Comparison of ENCODE assay signal across 14 mouse cellular contexts in the genomic region with DNA sequence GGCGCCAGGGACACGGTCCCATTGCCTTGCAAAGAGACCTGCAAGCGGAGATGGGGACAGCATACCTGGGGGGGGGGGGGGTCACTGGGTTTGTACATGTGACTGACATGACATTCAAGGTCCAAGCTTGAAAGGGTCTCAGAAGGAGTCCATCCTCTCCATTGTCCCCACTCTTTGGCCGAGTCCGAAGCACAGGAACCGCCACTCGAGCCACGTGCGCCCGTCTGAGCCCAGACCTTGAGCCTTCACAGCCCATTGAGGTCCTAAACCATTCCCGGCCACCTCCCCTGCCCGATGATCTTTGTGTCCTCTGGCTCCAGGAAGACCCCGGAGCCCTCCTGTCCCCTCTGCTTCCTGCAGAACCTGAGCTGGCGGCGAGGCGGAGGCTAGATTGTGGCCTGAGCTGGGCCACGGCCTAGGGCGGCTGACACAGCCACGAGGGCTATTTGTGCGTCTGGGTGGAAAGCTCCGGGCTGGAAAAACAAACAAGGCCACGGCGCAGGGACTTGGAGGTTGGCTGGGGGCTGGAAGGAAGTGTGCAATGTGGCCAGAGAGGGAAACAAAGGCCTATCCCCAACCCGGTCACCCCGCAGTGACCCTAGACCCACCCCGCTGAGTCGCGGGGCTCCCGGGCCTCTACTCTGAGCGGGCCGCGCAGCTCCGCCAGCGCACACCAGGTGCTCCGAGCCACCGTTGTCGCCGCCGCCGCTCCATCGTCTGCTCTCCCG. TPM values are rescaled to one million over a fixed set of nuclear protein-coding genes. Genes with fewer than 3 reads are reported as not detected.
DNase-seq lines count a peak whose midpoint lies in the region; ATAC-seq lines count a peak whose summit lies in the region.
"Had no signal": no experiment of that assay in that cellular context is flagged by ENCODE, and none has a peak within 500 bp of the region (broad histone marks: within the 10 kb centered on the region; RNA-seq: fewer than 3 reads in every experiment).

No protein-coding gene starts in this region.

- H3K36me3 ChIP-seq in hindbrain, embryonic 13.5 days = no peaks in the 10 kb centered on the region
- no peaks in the 10 kb centered on the region for H3K36me3 ChIP-seq in hindbrain, embryonic 12.5 days
- H3K36me3 ChIP-seq in hindbrain, embryonic 15.5 days = no peaks in the 10 kb centered on the region
- H3K36me3 ChIP-seq in neural tube, embryonic 12.5 days = no peaks in the 10 kb centered on the region

- no peaks in the 10 kb centered on the region for H3K9me3 ChIP-seq in hindbrain, embryonic 13.5 days
- no peaks in the 10 kb centered on the region for H3K9me3 ChIP-seq in hindbrain, embryonic 12.5 days (replicated peaks)
- H3K9me3 ChIP-seq in hindbrain, embryonic 15.5 days = no peaks in the 10 kb centered on the region
- no peaks in the 10 kb centered on the region for H3K9me3 ChIP-seq in neural tube, embryonic 12.5 days

- H3K27me3 ChIP-seq in hindbrain, embryonic 13.5 days = peaks cover 89% of the 10 kb centered on the region
- H3K27me3 ChIP-seq in hindbrain, embryonic 12.5 days = peaks cover 88% of the 10 kb centered on the region
- H3K27me3 ChIP-seq in hindbrain, embryonic 15.5 days = peaks cover 87% of the 10 kb centered on the region
- H3K27me3 ChIP-seq in neural tube, embryonic 12.5 days (replicated peaks) = peaks cover 87% of the 10 kb centered on the region

- DNase-seq in embryo, embryonic 11 days = peak; percentile 66
- DNase-seq in left cerebral cortex, adult 8-10 months (ENCODE audit: low spot score in 2 of 2) = no peak
- no peak for DNase-seq in urinary bladder, postnatal 25 days (ENCODE audit: low spot score)
- no peak for DNase-seq in adrenal gland, postnatal 14 days
- DNase-seq: kidney, postnatal 36 days; thymus, adult 18-20 months had no signal

- no peak overlapping the region; the same call in 1 of the 2 replicates for H3K4me3 ChIP-seq in hindbrain, embryonic 13.5 days
- H3K4me3 ChIP-seq in hindbrain, embryonic 12.5 days = no peak overlapping the region
- H3K4me3 ChIP-seq in hindbrain, embryonic 15.5 days = no peak overlapping the region
- no peak overlapping the region for H3K4me3 ChIP-seq in neural tube, embryonic 12.5 days
- H3K4me3 ChIP-seq: erythroblast, embryonic 14.5 days; myocyte had no signal

- H3K4me2 ChIP-seq in hindbrain, embryonic 13.5 days = 0 out of 2 replicates have a peak overlapping the region, but pooled peaks have one; percentile 18
- H3K4me2 ChIP-seq in hindbrain, embryonic 12.5 days (replicated peaks) = no peak overlapping the region
- 0 out of 2 replicates have a peak overlapping the region, but pooled peaks have one; percentile 5 for H3K4me2 ChIP-seq in hindbrain, embryonic 15.5 days
- H3K4me2 ChIP-seq in neural tube, embryonic 12.5 days (replicated peaks) = peak overlapping the region; percentile 36; the same call in 1 of the 2 replicates

- WGBS in hindbrain, embryonic 13.5 days = under 1% methylated on average over 42 of the region's 42 CpGs
- 2% methylated on average over 42 of the region's 42 CpGs for WGBS in hindbrain, embryonic 12.5 days
- WGBS in hindbrain, embryonic 15.5 days = under 1% methylated on average over 42 of the region's 42 CpGs
- under 1% methylated on average over 42 of the region's 42 CpGs for WGBS in neural tube, embryonic 12.5 days

- H3K9ac ChIP-seq in hindbrain, embryonic 13.5 days = no peak overlapping the region
- H3K9ac ChIP-seq in hindbrain, embryonic 12.5 days = no peak overlapping the region
- no peak overlapping the region for H3K9ac ChIP-seq in hindbrain, embryonic 15.5 days
- no peak overlapping the region for H3K9ac ChIP-seq in neural tube, embryonic 12.5 days

- ATAC-seq in hindbrain, embryonic 13.5 days (ENCODE audit: low FRiP score) = no peak
- no peak for ATAC-seq in hindbrain, embryonic 12.5 days (ENCODE audit: low FRiP score)
- ATAC-seq in hindbrain, embryonic 15.5 days (ENCODE audit: low FRiP score, low read depth) = no peak
- peak; percentile 56; the same call in 1 of the 2 replicates for ATAC-seq in neural tube, embryonic 12.5 days (ENCODE audit: low FRiP score, low read depth)

- peaks cover 8% of the 10 kb centered on the region for H3K4me1 ChIP-seq in hindbrain, embryonic 13.5 days (replicated peaks)
- peaks cover 5% of the 10 kb centered on the region; the same call in 1 of the 2 replicates for H3K4me1 ChIP-seq in hindbrain, embryonic 12.5 days
- H3K4me1 ChIP-seq in hindbrain, embryonic 15.5 days (replicated peaks) = no peaks in the 10 kb centered on the region; the same call in 1 of the 2 replicates
- H3K4me1 ChIP-seq in neural tube, embryonic 12.5 days = peaks cover 8% of the 10 kb centered on the region; the same call in 1 of the 2 replicates

- no peak overlapping the region for H3K27ac ChIP-seq in hindbrain, embryonic 13.5 days
- H3K27ac ChIP-seq in hindbrain, embryonic 12.5 days = no peak overlapping the region
- H3K27ac ChIP-seq in hindbrain, embryonic 15.5 days (replicated peaks) = no peak overlapping the region
- H3K27ac ChIP-seq in neural tube, embryonic 12.5 days = no peak overlapping the region

RNA-seq across cellular contexts. Expression of gene Six3, which starts 4.9 kb away (rescaled TPM):
- 0.85 and 0.97 TPM in 2 replicates for polyA plus RNA-seq in hindbrain, embryonic 13.5 days (2015; fragmentation: Nextera tagmentation; extraction: Ambion mirVana)
- 0.45 and 0.68 TPM in 2 replicates for polyA plus RNA-seq in hindbrain, embryonic 12.5 days (2016; fragmentation: Nextera tagmentation; extraction: Ambion mirVana)
- 1.2 and 1.4 TPM in 2 replicates for polyA plus RNA-seq in hindbrain, embryonic 15.5 days (2015; fragmentation: Nextera tagmentation; extraction: Ambion mirVana)
- polyA plus RNA-seq in neural tube, embryonic 12.5 days (2016; fragmentation: Nextera tagmentation; extraction: Ambion mirVana) = 0.13 TPM in 1 of 2 replicates, not detected in the other
- 10 to 100 TPM; 11.3 to 16.9 (median 12.1) TPM for total RNA-seq in left cerebral cortex, adult 8-10 months (2022)
- not detected in 2 replicates for total RNA-seq in adrenal gland, postnatal 14 days (2021)
- total RNA-seq: heart, postnatal 25 days had no signal
- polyA plus RNA-seq: erythroblast, embryonic 14.5 days; lung, embryonic 16.5 days; myocyte had no signal
